Mouse (Mus musculus) embryonic fibroblast, embryonic 13.5 days (primary cell): ENCODE measurements around the gene March6.

ENCODE experiments used
- CTCF ChIP-seq: IDR thresholded peaks from 2 replicates; pipeline ENCODE4 v1.5.1; 2011; ENCODE audit warnings: mild to moderate bottlenecking, control low read depth, low read length, moderate library complexity, borderline replicate concordance; ENCODE audit not compliant: insufficient read depth
- POLR2A ChIP-seq: IDR thresholded peaks from 2 replicates; pipeline ENCODE4 v1.6.1; 2011; ENCODE audit warnings: low read depth, mild to moderate bottlenecking, control low read depth, low read length, moderate library complexity

- no peak for TF ChIP-seq POLR2A
- TF ChIP-seq CTCF: no peak
These were observed 104.7 kb downstream of the March6 start for GRCm38 (mm10) chr15:31426066-31426706.
